Mouse (Mus musculus) ES-Bruce4 (cell line): ENCODE data around the gene Thrap3.

Experiments used
- CTCF ChIP-seq: IDR thresholded peaks from one replicate; pipeline ENCODE4 v1.8.1; 2011; ENCODE audit warnings: low read depth, low read length
- POLR2A ChIP-seq: IDR thresholded peaks from one replicate; pipeline ENCODE4 v1.8.1; 2011; ENCODE audit warnings: low read length; ENCODE audit not compliant: insufficient read depth

GRCm38 (mm10) chr4:126150297-126150948 is 52.1 kb downstream of the Thrap3 start:
- TF ChIP-seq POLR2A (no peak), CTCF (no peak)
